Mouse (Mus musculus) cortical plate, adult 2 months (tissue): ENCODE measurements around the gene Agpat2.

Experiments
- CTCF ChIP-seq: fragments of 200-500 bp; IDR thresholded peaks from 2 replicates; pipeline ENCODE4 v1.5.1; 2011; ENCODE audit warnings: mild to moderate bottlenecking, control low read depth, low read length; ENCODE audit not compliant: insufficient read depth; ENCODE audit errors: extremely low read depth
- POLR2A ChIP-seq: fragments of 200-500 bp; IDR thresholded peaks from 2 replicates; pipeline ENCODE4 v1.6.1; 2011; ENCODE audit warnings: mild to moderate bottlenecking, low read length, control low read depth; ENCODE audit not compliant: insufficient read depth; ENCODE audit errors: extremely low read depth

DNA sequence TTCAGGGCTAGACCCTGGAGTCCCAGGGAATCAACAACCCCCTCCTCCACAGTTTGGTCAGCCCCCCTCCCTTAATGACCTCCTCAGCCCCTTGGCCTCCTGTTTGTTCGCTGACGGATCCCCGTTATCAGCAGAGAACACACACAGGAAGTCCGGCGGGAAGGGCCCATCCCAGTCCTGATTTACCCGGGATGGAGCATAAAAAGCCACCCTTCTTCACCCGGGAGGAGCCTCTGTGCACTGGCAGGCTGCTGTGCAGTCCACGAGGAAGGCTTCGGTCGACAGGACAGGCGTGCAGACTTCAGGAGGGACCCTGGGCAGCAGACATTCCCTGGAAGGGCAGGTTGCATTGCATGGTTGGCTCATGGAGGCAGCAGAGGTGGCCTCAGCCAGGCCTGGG is 20.6 kb downstream of the Agpat2 start:
- no peak for TF ChIP-seq CTCF
- peak; percentile 74 for TF ChIP-seq POLR2A
